Mouse (Mus musculus) cortical plate, adult 2 months (tissue): ENCODE data around the gene Cnot10.

Source experiments
- CTCF ChIP-seq: fragments of 200-500 bp; IDR thresholded peaks from 2 replicates; pipeline ENCODE4 v1.5.1; 2011; ENCODE audit warnings: mild to moderate bottlenecking, control low read depth, low read length; ENCODE audit not compliant: insufficient read depth; ENCODE audit errors: extremely low read depth
- POLR2A ChIP-seq: fragments of 200-500 bp; IDR thresholded peaks from 2 replicates; pipeline ENCODE4 v1.6.1; 2011; ENCODE audit warnings: mild to moderate bottlenecking, low read length, control low read depth; ENCODE audit not compliant: insufficient read depth; ENCODE audit errors: extremely low read depth

DNA sequence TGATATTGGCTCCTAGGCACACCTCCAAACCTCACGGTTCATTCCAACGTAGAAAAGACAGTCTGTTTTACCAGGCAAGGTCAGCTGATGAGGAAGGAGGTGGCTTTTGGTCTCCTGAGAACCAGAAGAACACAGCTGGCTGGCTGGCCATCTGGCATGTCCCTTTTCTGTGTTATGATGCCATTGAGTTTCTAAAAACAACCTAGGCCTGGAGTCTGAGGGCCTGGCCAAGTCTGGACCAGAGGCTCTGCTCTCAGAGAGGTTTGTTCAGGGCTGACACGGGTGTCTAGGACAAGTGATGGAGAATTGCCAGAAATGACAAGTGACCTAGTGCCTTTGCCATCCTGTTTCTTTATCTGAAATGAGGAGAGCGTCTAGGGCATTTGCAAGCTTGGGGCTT is 28.1 kb upstream of the Cnot10 start:
- TF ChIP-seq CTCF (no peak), POLR2A (no peak)
